Mouse (Mus musculus): ENCODE measurements at regions not wholly inside any gene's neighbourhood (a gene's known extent, or its start where the extent isn't known, plus 50 kb on each side); places are given as distances from the start of the nearest gene placed in this dataset.

DNA sequence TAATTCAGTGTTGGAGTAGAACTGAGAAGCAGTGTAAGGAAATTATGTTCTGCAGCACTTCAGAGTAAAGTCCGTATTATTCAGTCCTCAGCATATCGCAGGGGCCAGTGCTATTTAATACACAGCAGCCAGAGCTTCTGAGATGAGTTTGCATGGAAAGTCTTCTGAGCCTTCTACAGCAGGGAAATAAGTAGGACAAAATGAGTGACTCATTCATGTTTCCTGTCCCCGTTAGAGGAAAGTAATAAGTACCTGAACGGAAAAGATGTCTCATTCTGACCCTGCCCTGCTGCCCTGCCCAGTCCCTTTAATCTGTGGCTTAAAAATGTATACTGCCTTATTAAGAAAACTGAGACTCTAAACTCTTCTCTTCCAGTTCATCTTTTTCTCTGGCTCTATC, 940.1 kb upstream of the Gm7489 start:
- TF ChIP-seq E2F4 (IDR thresholded peaks at IDR 0.05; ENCODE audit: insufficient read depth) (no peak), TCF12 (IDR thresholded peaks at IDR 0.05; ENCODE audit: insufficient read depth, poor library complexity, severe bottlenecking) (no peak), POLR2A (IDR thresholded peaks at IDR 0.05; ENCODE audit: insufficient read length, low read depth) (no peak)
